Mouse (Mus musculus) spleen, adult 2 months (tissue): ENCODE measurements around the gene Gm11487.

Experiments
- CTCF ChIP-seq: fragments of 200-500 bp; IDR thresholded peaks from 2 replicates; pipeline ENCODE4 v1.5.1; 2011; ENCODE audit warnings: mild to moderate bottlenecking, inconsistent platforms; ENCODE audit not compliant: insufficient read depth, insufficient read length, insufficient replicate concordance; ENCODE audit errors: extremely low read depth
- POLR2A ChIP-seq: fragments of 200-500 bp; IDR thresholded peaks from 2 replicates; pipeline ENCODE4 v1.6.1; 2011; ENCODE audit warnings: low read depth, low read length, inconsistent platforms

DNA sequence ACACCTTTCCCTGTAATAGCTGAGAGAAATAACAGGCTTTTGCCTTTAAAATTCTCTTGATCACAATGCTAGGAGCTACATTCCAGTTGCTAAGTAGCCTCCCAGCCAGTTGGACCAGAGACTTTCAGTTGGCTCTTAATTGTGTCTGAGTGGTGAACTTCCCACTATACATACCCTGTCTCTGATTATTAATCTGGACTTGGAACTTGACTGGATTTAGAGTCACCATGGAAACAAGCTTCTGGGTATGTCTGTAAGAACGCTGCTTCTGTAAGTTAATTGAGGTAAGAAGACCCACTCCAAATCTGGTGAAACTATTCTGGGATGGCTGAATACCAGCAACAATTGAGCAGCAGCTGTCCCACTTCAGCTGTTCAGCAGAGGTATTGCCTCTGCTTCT is 37.7 kb upstream of the Gm11487 start:
- no peak for TF ChIP-seq CTCF
- TF ChIP-seq POLR2A = no peak
